In the genomic region with DNA sequence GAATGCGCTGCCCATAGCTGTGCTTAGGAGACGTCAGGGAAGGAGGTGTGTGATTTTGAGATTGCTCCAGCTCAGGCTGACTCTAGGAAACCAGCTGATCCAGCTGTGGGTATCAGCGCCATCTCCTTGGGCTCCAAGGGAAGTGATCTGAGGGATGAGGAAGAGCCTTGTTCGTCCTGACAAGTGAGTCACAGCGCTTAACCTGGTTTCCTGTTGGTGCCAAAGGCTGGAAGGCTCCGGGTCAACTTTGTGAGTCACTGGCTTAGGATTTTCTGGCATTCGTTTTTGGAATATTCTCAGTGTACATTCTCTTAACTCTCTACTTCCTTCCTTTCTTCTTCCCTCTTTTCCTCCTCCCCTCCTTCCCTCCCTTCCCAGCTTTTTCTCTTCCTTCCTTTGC, we compare ENCODE assay signal across 27 mouse cellular contexts. TPM values are rescaled to one million over a fixed set of nuclear protein-coding genes. Genes with fewer than 3 reads are reported as not detected.
DNase-seq lines count a peak whose midpoint lies in the region; TF ChIP-seq lines count a peak whose summit lies in the region.
"Had no signal": no experiment of that assay in that cellular context is flagged by ENCODE, and none has a peak within 500 bp of the region (broad histone marks: within the 10 kb centered on the region; RNA-seq: fewer than 3 reads in every experiment).

No protein-coding gene starts in this region.

- H3K79me3 ChIP-seq in C2C12 (ENCODE audit: low read depth): no peaks in the 10 kb centered on the region

- no peaks in the 10 kb centered on the region for H3K79me2 ChIP-seq in C2C12 (ENCODE audit: control insufficient read depth, insufficient read depth)

- H3K27me3 ChIP-seq in C2C12 (ENCODE audit: control insufficient read depth, insufficient read depth, insufficient read length): no peaks in the 10 kb centered on the region
- H3K27me3 ChIP-seq: embryonic facial prominence, embryonic 13.5 days; forebrain, embryonic 13.5 days; limb, embryonic 15.5 days; midbrain, embryonic 15.5 days had no signal

- H3ac ChIP-seq in C2C12 (ENCODE audit: control insufficient read depth, insufficient read length, low read depth): no peak overlapping the region

- no peak for TF ChIP-seq CTCF in C2C12 (IDR thresholded peaks at IDR 0.05; ENCODE audit: control insufficient read depth, insufficient read depth, insufficient read length)

- H3K36me3 ChIP-seq in C2C12 (ENCODE audit: control insufficient read depth, insufficient read depth): no peaks in the 10 kb centered on the region
- H3K36me3 ChIP-seq: embryonic facial prominence, embryonic 13.5 days; G1E; heart, embryonic 10.5 days; limb, embryonic 10.5 days; limb, embryonic 15.5 days; liver, embryonic 13.5 days; midbrain, embryonic 15.5 days had no signal

- DNase-seq in adrenal gland, postnatal 36 days: peak; percentile 17 to 32
- no peak for DNase-seq in adrenal gland, postnatal 25 days
- DNase-seq in 3134 (ENCODE audit: extremely low read depth, insufficient read length, low spot score): peak; percentile 61
- peak; percentile 55 for DNase-seq in fat pad, adult 2 months (ENCODE audit: extremely low read depth, low read depth, low spot score)
- DNase-seq in kidney, postnatal 14 days: no peak
- no peak for DNase-seq in gastrocnemius, postnatal 25 days
- no peak for DNase-seq in heart, adult 8-10 months (ENCODE audit: low spot score)
- DNase-seq: cerebellum, adult 11 months; cerebellum, adult 9-11 months; heart, postnatal 36 days; kidney, adult 9 months; kidney, postnatal 10 days; layer of hippocampus, adult 9-11 months; liver, embryonic 13.5 days; lung, adult 18-20 months; lung, postnatal 4 days; right cerebral cortex, postnatal 4 days; thymus, postnatal 4 days had no signal

- H3K4me3 ChIP-seq in C2C12 (ENCODE audit: insufficient read depth, poor library complexity, severe bottlenecking): no peak overlapping the region
- H3K4me3 ChIP-seq: embryonic facial prominence, embryonic 13.5 days; forebrain, embryonic 13.5 days; heart, embryonic 10.5 days; limb, embryonic 10.5 days; limb, embryonic 15.5 days; liver, embryonic 13.5 days; megakaryocyte, embryonic 14.5 days; midbrain, embryonic 15.5 days had no signal

TF ChIP-seq in C2C12, 6 proteins besides CTCF, POLR2A, EP300 and RAD21:
- TF ChIP-seq MYOD1 (IDR thresholded peaks at IDR 0.05; ENCODE audit: control insufficient read depth, insufficient read length, low read depth) (peak; percentile 7), FOSL1 (IDR thresholded peaks at IDR 0.05; ENCODE audit: insufficient read depth, low read length, poor library complexity, severe bottlenecking) (peak; percentile 42), MAX (IDR thresholded peaks at IDR 0.05) (no peak), CEBPB (IDR thresholded peaks at IDR 0.05; ENCODE audit: low read depth) (no peak), MYOG (IDR thresholded peaks at IDR 0.05; ENCODE audit: control insufficient read depth, extremely low read depth, insufficient read length) (no peak)
TF ChIP-seq in C2C12: peak in this region for 2.

RNA-seq across cellular contexts. Expression of a gene that starts 48.4 kb away (rescaled TPM):
- total RNA-seq in adrenal gland, postnatal 36 days (2021): 10 to 100 TPM; 11.7 to 14.9 TPM
- 9.4 and 14.4 TPM in 2 replicates for total RNA-seq in adrenal gland, postnatal 25 days (2021)
- 11.2 TPM for polyA plus RNA-seq in C2C12 (2012; fragmentation: generic; extraction: Trizol)
- total RNA-seq in gastrocnemius, postnatal 25 days (2021): 10 to 100 TPM; 35.9 to 38.8 TPM
- total RNA-seq in heart, adult 8-10 months (2022): 10 to 100 TPM; 27.0 to 36.3 (median 32.2) TPM

Comparison
In these comparisons a context has a peak if more than half of its experiments do, and no peak if none do; other contexts are left out.
1. DNase-seq: peak in adrenal gland, postnatal 36 days (2 of 2), 3134 (single experiment) and fat pad, adult 2 months (single experiment); none in adrenal gland, postnatal 25 days (single experiment), kidney, postnatal 14 days (single experiment), gastrocnemius, postnatal 25 days (single experiment) and heart, adult 8-10 months (single experiment).